Mouse (Mus musculus) liver, postnatal 0 days (tissue): ENCODE results near the gene Slco3a1. TPM values are rescaled to one million over a fixed set of nuclear protein-coding genes. Genes with fewer than 3 reads are reported as not detected.
"Not testable (repeated sequence)": the region's sequence is repeated elsewhere in the genome, so short reads cannot be mapped to it uniquely, and the experiment has no call there.

Source experiments
- ATAC-seq: fragments of 200-750 bp; cut with Nextera tagmentation; 2 replicates; pipeline ENCODE4 v1.8.0; 2017; ENCODE audit warnings: mild to moderate bottlenecking, moderate library complexity
- DNase-seq: peaks from one replicate; pipeline ENCODE4 v3.0.0-alpha.2; 2016
- H3K27ac ChIP-seq: fragments of 300-500 bp; sonication (generic); 2 replicates; pipeline ENCODE4 v1.5.1; 2014; ENCODE audit warnings: antibody characterized with exemption, moderate library complexity, mild to moderate bottlenecking, low read depth
- H3K27me3 ChIP-seq: fragments of 300-500 bp; sonication (generic); 2 replicates; pipeline ENCODE4 v1.6.1; 2014; ENCODE audit warnings: low read length, control low read depth, mixed read lengths; ENCODE audit not compliant: insufficient read depth
- H3K36me3 ChIP-seq: fragments of 300-500 bp; sonication (generic); replicated peaks from 2 replicates; pipeline ENCODE4 v1.6.1; 2014; ENCODE audit warnings: mild to moderate bottlenecking, control low read depth, low read length, moderate library complexity, mixed read lengths; ENCODE audit not compliant: insufficient read depth
- H3K4me1 ChIP-seq: fragments of 300-500 bp; sonication (generic); 2 replicates; pipeline ENCODE4 v1.6.1; 2014; ENCODE audit warnings: antibody characterized with exemption, mild to moderate bottlenecking, control low read depth; ENCODE audit not compliant: insufficient read depth
- H3K4me2 ChIP-seq: fragments of 300-500 bp; sonication (generic); 2 replicates; pipeline ENCODE4 v1.6.1; 2014; ENCODE audit warnings: low read depth, mild to moderate bottlenecking, low read length, moderate library complexity, mixed read lengths
- H3K4me3 ChIP-seq: fragments of 300-500 bp; sonication (generic); 2 replicates; pipeline ENCODE4 v1.5.1; 2014; ENCODE audit warnings: low read depth, low read length
- H3K9ac ChIP-seq: fragments of 300-500 bp; sonication (generic); replicated peaks from 2 replicates; pipeline ENCODE4 v1.6.1; 2014; ENCODE audit warnings: mild to moderate bottlenecking, moderate library complexity
- H3K9me3 ChIP-seq: fragments of 300-500 bp; sonication (generic); 2 replicates; pipeline ENCODE4 v1.6.1; 2016; ENCODE audit warnings: mild to moderate bottlenecking, control low read depth, low read length, mixed read lengths
- CTCF ChIP-seq: sonication (generic); IDR thresholded peaks from 2 replicates; pipeline ENCODE4 v1.5.1; 2016; ENCODE audit warnings: antibody characterized with exemption, low read depth
- EP300 ChIP-seq: IDR thresholded peaks from 2 replicates; pipeline ENCODE4 v1.6.1; 2016; ENCODE audit warnings: antibody characterized with exemption, low read depth, mild to moderate bottlenecking
- WGBS: fragments of 180-500 bp; shearing (Covaris S2); extraction: QIAGEN DNeasy Blood & Tissue Kit; methylation state at CpG from one replicate; pipeline ENCODE4 v1.1.7; 2014; ENCODE audit not compliant: insufficient replicate concordance; 5-methylcytosine and 5-hydroxymethylcytosine counted together
- polyA plus RNA-seq: library from polyadenylated mRNA; unstranded; fragments of >200 nt; fragmentation: Nextera tagmentation; extraction: Ambion mirVana; gene quantifications from 2 replicates; pipeline ENCODE4 v1.2.1, GENCODE M21; 2015

Slco3a1 gene
- polyA plus RNA-seq, 1 experiment from 2014 or later: 1.2 TPM

GRCm38 (mm10) chr7:74419706-74420105 lies 134.9 kb downstream of the Slco3a1 start:
- H3K4me2 ChIP-seq: no peak overlapping the region
- no peaks in the 10 kb centered on the region for H3K4me1 ChIP-seq
- no peak for ATAC-seq
- H3K27me3 ChIP-seq: no peaks in the 10 kb centered on the region
- H3K36me3 ChIP-seq: no peaks in the 10 kb centered on the region
- 69% methylated on average over 4 of the region's 4 CpGs for WGBS
- no peak overlapping the region for H3K4me3 ChIP-seq
- H3K27ac ChIP-seq: no peak overlapping the region
- TF ChIP-seq EP300 (no peak), CTCF (no peak)
- no peak for DNase-seq
- no peak overlapping the region for H3K9ac ChIP-seq
- no peaks in the 10 kb centered on the region for H3K9me3 ChIP-seq

GRCm38 (mm10) chr7:74417009-74417408 lies 137.6 kb downstream of the Slco3a1 start:
- Histone ChIP-seq H3K27ac (no peak overlapping the region), H3K36me3 (no peaks in the 10 kb centered on the region), H3K4me1 (no peaks in the 10 kb centered on the region), H3K4me3 (no peak overlapping the region), H3K4me2 (no peak overlapping the region), H3K27me3 (no peaks in the 10 kb centered on the region), H3K9ac (no peak overlapping the region), H3K9me3 (no peaks in the 10 kb centered on the region)
- DNase-seq (no peak), ATAC-seq (no peak)
- TF ChIP-seq EP300: no peak
- TF ChIP-seq CTCF: no peak
- 79% methylated on average over 6 of the region's 6 CpGs for WGBS

- WGBS: 87% methylated on average over 6 of the region's 6 CpGs
- TF ChIP-seq CTCF: no peak
- no peak overlapping the region for H3K9ac ChIP-seq
- H3K4me2 ChIP-seq: no peak overlapping the region
- DNase-seq (no peak), ATAC-seq (no peak)
- no peaks in the 10 kb centered on the region for H3K36me3 ChIP-seq
- no peak overlapping the region for H3K27ac ChIP-seq
- no peaks in the 10 kb centered on the region for H3K4me1 ChIP-seq
- H3K9me3 ChIP-seq: no peaks in the 10 kb centered on the region
- H3K27me3 ChIP-seq: no peaks in the 10 kb centered on the region
- H3K4me3 ChIP-seq: no peak overlapping the region
Observed at GRCm38 (mm10) chr7:74415241-74415640, 139.3 kb downstream of the Slco3a1 start.

DNA sequence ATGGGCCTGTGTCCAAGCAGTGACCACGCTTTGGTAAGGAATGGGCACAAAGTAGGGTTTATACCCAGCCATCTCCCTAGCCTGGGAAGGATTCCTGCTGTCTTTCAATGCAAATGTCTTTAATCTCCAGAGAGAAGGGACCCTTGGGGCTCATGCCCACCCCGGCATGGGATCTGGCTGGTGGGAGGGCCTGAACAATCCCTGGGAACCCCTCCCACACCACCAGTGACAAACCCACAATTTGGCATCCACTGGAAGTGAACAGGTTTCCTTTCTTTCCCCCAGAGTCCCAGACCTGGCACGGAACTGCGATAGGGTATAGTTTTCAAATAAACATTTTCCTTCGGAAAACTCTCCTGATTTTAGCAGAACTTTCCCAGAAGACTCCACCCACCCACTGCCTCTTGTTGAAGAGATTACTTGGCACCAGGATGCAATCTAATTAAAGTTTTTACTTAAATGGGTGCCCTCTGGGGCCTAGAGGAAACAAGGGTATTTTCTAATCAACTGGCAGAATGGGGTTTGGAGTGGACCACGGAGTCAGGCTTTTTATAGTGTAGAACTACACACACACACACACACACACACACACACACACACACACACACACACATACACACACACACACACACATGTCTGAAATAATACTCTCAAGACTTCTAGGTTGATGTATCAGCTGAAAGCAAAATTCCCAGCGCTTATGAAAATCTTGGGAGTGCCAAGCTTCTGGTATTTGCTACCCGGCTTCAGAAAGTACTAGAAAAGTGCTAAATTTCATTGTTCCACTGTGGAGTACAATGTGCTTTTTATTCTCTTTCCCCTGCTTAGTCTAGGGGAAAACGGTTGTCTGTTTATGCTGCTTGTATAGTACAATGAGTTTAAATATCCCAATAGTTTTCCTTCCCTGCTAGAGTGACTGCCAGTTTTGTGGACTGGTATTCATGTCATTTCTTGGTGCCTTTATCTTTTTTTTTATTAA lies 140.6 kb downstream of the Slco3a1 start:
- H3K9ac ChIP-seq: no peak overlapping the region
- no peak for DNase-seq

GRCm38 (mm10) chr7:74408601-74409323 lies 145.8 kb downstream of the Slco3a1 start:
- Histone ChIP-seq H3K4me1 (no peaks in the 10 kb centered on the region), H3K36me3 (no peaks in the 10 kb centered on the region), H3K4me2 (no peak overlapping the region), H3K9ac (no peak overlapping the region), H3K4me3 (no peak overlapping the region), H3K27ac (no peak overlapping the region), H3K9me3 (no peaks in the 10 kb centered on the region), H3K27me3 (no peaks in the 10 kb centered on the region)
- no peak for ATAC-seq
- no peak for DNase-seq
- WGBS: 61% methylated on average over 13 of the region's 13 CpGs
- no peak for TF ChIP-seq EP300

More for the DNA sequence above, 140.6 kb downstream of the Slco3a1 start:
- Histone ChIP-seq H3K4me3 (no peak overlapping the region), H3K4me2 (no peak overlapping the region), H3K9me3 (no peaks in the 10 kb centered on the region), H3K27me3 (no peaks in the 10 kb centered on the region), H3K4me1 (no peaks in the 10 kb centered on the region), H3K36me3 (no peaks in the 10 kb centered on the region), H3K27ac (no peak overlapping the region)
- no peak for ATAC-seq
- 74% methylated on average over 9 of the region's 9 CpGs for WGBS
- TF ChIP-seq CTCF (no peak), EP300 (no peak)

DNA sequence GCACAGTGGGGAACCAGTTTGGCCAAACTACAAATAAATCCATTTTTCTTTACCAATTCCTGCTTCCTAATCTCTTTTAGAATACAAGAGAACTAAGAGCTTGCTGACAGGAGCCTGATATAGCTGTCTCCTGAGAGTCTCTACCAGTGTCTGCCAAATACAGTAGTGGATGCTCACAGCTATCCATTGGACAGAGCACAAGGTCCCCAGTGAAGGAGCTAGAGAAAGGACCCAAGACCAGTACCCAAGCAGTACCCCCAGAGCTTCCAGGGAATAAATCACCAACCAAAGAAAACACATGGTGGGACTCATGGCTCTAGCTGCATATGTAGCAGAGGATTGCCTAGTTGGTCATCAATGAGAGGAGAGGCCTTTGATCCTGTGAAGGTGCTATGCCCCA lies 146.7 kb downstream of the Slco3a1 start:
- ATAC-seq, H3K27me3 ChIP-seq, H3K27ac ChIP-seq, H3K9me3 ChIP-seq, H3K9ac ChIP-seq, DNase-seq, H3K4me3 ChIP-seq, H3K4me1 ChIP-seq, H3K4me2 ChIP-seq, H3K36me3 ChIP-seq: not testable (repeated sequence)
